Mouse (Mus musculus) stomach, embryonic 15.5 days (tissue): ENCODE results near the gene Akap13. TPM values are rescaled to one million over a fixed set of nuclear protein-coding genes. Genes with fewer than 3 reads are reported as not detected.

Source experiments
- ATAC-seq: fragments of 200-750 bp; cut with Nextera tagmentation; 2 replicates; pipeline ENCODE4 v1.8.0; 2017; ENCODE audit warnings: low read depth, moderate number of reproducible peaks, moderate TSS enrichment; ENCODE audit not compliant: insufficient read depth, low FRiP score
- H3K27ac ChIP-seq: fragments of 300-500 bp; sonication (generic); 2 replicates; pipeline ENCODE4 v1.5.1; 2015; ENCODE audit warnings: mild to moderate bottlenecking, inconsistent platforms
- H3K27me3 ChIP-seq: fragments of 300-500 bp; sonication (generic); replicated peaks from 2 replicates; pipeline ENCODE4 v1.6.1; 2015; ENCODE audit warnings: inconsistent platforms
- H3K36me3 ChIP-seq: fragments of 300-500 bp; sonication (generic); 2 replicates; pipeline ENCODE4 v1.6.1; 2015; ENCODE audit warnings: inconsistent platforms
- H3K4me1 ChIP-seq: fragments of 300-500 bp; sonication (generic); 2 replicates; pipeline ENCODE4 v1.6.1; 2015; ENCODE audit warnings: inconsistent platforms
- H3K4me2 ChIP-seq: fragments of 300-500 bp; sonication (generic); 2 replicates; pipeline ENCODE4 v1.6.1; 2015; ENCODE audit warnings: mild to moderate bottlenecking, inconsistent platforms
- H3K4me3 ChIP-seq: fragments of 300-500 bp; sonication (generic); replicated peaks from 2 replicates; pipeline ENCODE4 v1.5.1; 2015; ENCODE audit warnings: inconsistent platforms
- H3K9ac ChIP-seq: fragments of 300-500 bp; sonication (generic); 2 replicates; pipeline ENCODE4 v1.6.1; 2015; ENCODE audit warnings: inconsistent platforms
- H3K9me3 ChIP-seq: fragments of 300-500 bp; sonication (generic); 2 replicates; pipeline ENCODE4 v1.6.1; 2016; ENCODE audit warnings: inconsistent platforms
- WGBS: fragments of 180-500 bp; shearing (Covaris S2); methylation state at CpG from one replicate; pipeline ENCODE4 v1.1.7; 2015; 5-methylcytosine and 5-hydroxymethylcytosine counted together
- polyA plus RNA-seq: library from polyadenylated mRNA; unstranded; fragments of >200 nt; fragmentation: Nextera tagmentation; extraction: Ambion mirVana; gene quantifications from 2 replicates; pipeline ENCODE4 v1.2.1, GENCODE M21; 2015

The Akap13 gene
- polyA plus RNA-seq, 1 experiment from 2014 or later, result 38.6 TPM

GRCm38 (mm10) chr7:75427322-75427721 lies 28.0 kb upstream of the Akap13 start:
- Histone ChIP-seq H3K36me3 (no peaks in the 10 kb centered on the region), H3K4me2 (no peak overlapping the region), H3K27ac (peak overlapping the region; percentile 36; the same call in 1 of the 2 replicates), H3K9me3 (no peaks in the 10 kb centered on the region), H3K4me3 (no peak overlapping the region), H3K9ac (no peak overlapping the region), H3K27me3 (no peaks in the 10 kb centered on the region), H3K4me1 (no peaks in the 10 kb centered on the region)
- peak; percentile 31; the same call in 1 of the 2 replicates for ATAC-seq
- 31% methylated on average over 4 of the region's 4 CpGs for WGBS

- H3K27me3 ChIP-seq, result no peaks in the 10 kb centered on the region
- no peak overlapping the region for H3K4me3 ChIP-seq
- H3K4me1 ChIP-seq, result no peaks in the 10 kb centered on the region
- ATAC-seq, result no peak
- no peaks in the 10 kb centered on the region for H3K36me3 ChIP-seq
- WGBS, result 81% methylated on average over 4 of the region's 4 CpGs
- H3K4me2 ChIP-seq, result no peak overlapping the region
- H3K27ac ChIP-seq, result no peak overlapping the region
- no peak overlapping the region for H3K9ac ChIP-seq
- H3K9me3 ChIP-seq, result no peaks in the 10 kb centered on the region
These were observed 26.4 kb upstream of the Akap13 start for GRCm38 (mm10) chr7:75428913-75429312.

GRCm38 (mm10) chr7:75430550-75430949 lies 24.8 kb upstream of the Akap13 start:
- Histone ChIP-seq H3K4me2 (no peak overlapping the region), H3K36me3 (no peaks in the 10 kb centered on the region), H3K9ac (no peak overlapping the region)

GRCm38 (mm10) chr7:75431043-75431442 lies 24.3 kb upstream of the Akap13 start:
- H3K4me2 ChIP-seq, result no peak overlapping the region
- no peak overlapping the region for H3K27ac ChIP-seq
- no peak overlapping the region for H3K4me3 ChIP-seq
- no peaks in the 10 kb centered on the region for H3K27me3 ChIP-seq
- no peak for ATAC-seq
- no peak overlapping the region for H3K9ac ChIP-seq
- H3K9me3 ChIP-seq, result no peaks in the 10 kb centered on the region
- no peaks in the 10 kb centered on the region for H3K36me3 ChIP-seq
- WGBS, result 19% methylated on average over 7 of the region's 7 CpGs
- H3K4me1 ChIP-seq, result no peaks in the 10 kb centered on the region

More at GRCm38 (mm10) chr7:75430550-75430949, 24.8 kb upstream of the Akap13 start:
- H3K9me3 ChIP-seq, result no peaks in the 10 kb centered on the region
- WGBS, result 68% methylated on average over 2 of the region's 2 CpGs
- H3K27me3 ChIP-seq, result no peaks in the 10 kb centered on the region
- no peaks in the 10 kb centered on the region for H3K4me1 ChIP-seq
- no peak overlapping the region for H3K4me3 ChIP-seq
- ATAC-seq, result no peak
- H3K27ac ChIP-seq, result no peak overlapping the region

GRCm38 (mm10) chr7:75432046-75432445 lies 23.3 kb upstream of the Akap13 start:
- Histone ChIP-seq H3K27me3 (no peaks in the 10 kb centered on the region), H3K4me2 (no peak overlapping the region), H3K36me3 (no peaks in the 10 kb centered on the region), H3K9me3 (no peaks in the 10 kb centered on the region), H3K27ac (no peak overlapping the region), H3K4me1 (no peaks in the 10 kb centered on the region), H3K4me3 (no peak overlapping the region), H3K9ac (no peak overlapping the region)
- no peak for ATAC-seq
- WGBS, result 51% methylated on average over 3 of the region's 3 CpGs

GRCm38 (mm10) chr7:75436413-75437174 lies 18.7 kb upstream of the Akap13 start:
- Histone ChIP-seq H3K9ac (no peak overlapping the region), H3K4me3 (no peak overlapping the region), H3K9me3 (no peaks in the 10 kb centered on the region), H3K27ac (no peak overlapping the region), H3K36me3 (no peaks in the 10 kb centered on the region), H3K27me3 (no peaks in the 10 kb centered on the region), H3K4me1 (no peaks in the 10 kb centered on the region), H3K4me2 (no peak overlapping the region)
- ATAC-seq, result no peak
- 36% methylated on average over 6 of the region's 8 CpGs for WGBS

GRCm38 (mm10) chr7:75439570-75439969 lies 15.8 kb upstream of the Akap13 start:
- no peaks in the 10 kb centered on the region for H3K9me3 ChIP-seq
- no peaks in the 10 kb centered on the region for H3K27me3 ChIP-seq
- H3K27ac ChIP-seq, result no peak overlapping the region
- no peaks in the 10 kb centered on the region for H3K36me3 ChIP-seq
- no peak for ATAC-seq
- no peak overlapping the region for H3K4me2 ChIP-seq
- H3K4me3 ChIP-seq, result no peak overlapping the region
- H3K4me1 ChIP-seq, result no peaks in the 10 kb centered on the region
- no peak overlapping the region for H3K9ac ChIP-seq
- WGBS, result 94% methylated on average over 4 of the region's 4 CpGs

- Histone ChIP-seq H3K4me3 (no peak overlapping the region), H3K27me3 (no peaks in the 10 kb centered on the region), H3K27ac (no peak overlapping the region), H3K36me3 (no peaks in the 10 kb centered on the region), H3K4me2 (no peak overlapping the region), H3K4me1 (no peaks in the 10 kb centered on the region), H3K9me3 (no peaks in the 10 kb centered on the region), H3K9ac (no peak overlapping the region)
- WGBS, result 76% methylated on average over 2 of the region's 2 CpGs
- no peak for ATAC-seq
These were observed 15.1 kb upstream of the Akap13 start for GRCm38 (mm10) chr7:75440241-75440640.

- no peak for ATAC-seq
- no peaks in the 10 kb centered on the region for H3K9me3 ChIP-seq
- no peaks in the 10 kb centered on the region for H3K27me3 ChIP-seq
- H3K36me3 ChIP-seq, result no peaks in the 10 kb centered on the region
- no peaks in the 10 kb centered on the region for H3K4me1 ChIP-seq
- no peak overlapping the region for H3K4me2 ChIP-seq
- H3K27ac ChIP-seq, result no peak overlapping the region
- H3K4me3 ChIP-seq, result no peak overlapping the region
- H3K9ac ChIP-seq, result no peak overlapping the region
- 80% methylated on average over 2 of the region's 2 CpGs for WGBS
These were observed 13.4 kb upstream of the Akap13 start for GRCm38 (mm10) chr7:75441947-75442346.

GRCm38 (mm10) chr7:75456152-75456888 lies 986 bp downstream of the Akap13 start:
- Histone ChIP-seq H3K9me3 (no peaks in the 10 kb centered on the region), H3K27me3 (no peaks in the 10 kb centered on the region), H3K4me2 (peak overlapping the region; percentile 58), H3K9ac (peak overlapping the region; percentile 71), H3K4me1 (peaks cover 13% of the 10 kb centered on the region; the same call in 1 of the 2 replicates), H3K4me3 (peak overlapping the region; percentile 91), H3K36me3 (no peaks in the 10 kb centered on the region), H3K27ac (peak overlapping the region; percentile 99)
- ATAC-seq, result no peak
- 2% methylated on average over 25 of the region's 25 CpGs for WGBS

- no peak overlapping the region for H3K9ac ChIP-seq
- no peaks in the 10 kb centered on the region for H3K27me3 ChIP-seq
- ATAC-seq, result no peak
- H3K36me3 ChIP-seq, result no peaks in the 10 kb centered on the region
- no peak overlapping the region for H3K4me3 ChIP-seq
- H3K27ac ChIP-seq, result no peak overlapping the region
- H3K4me2 ChIP-seq, result no peak overlapping the region
- H3K4me1 ChIP-seq, result peaks cover 13% of the 10 kb centered on the region; the same call in 1 of the 2 replicates
- WGBS, result 60% methylated on average over 1 of the region's 1 CpGs
- no peaks in the 10 kb centered on the region for H3K9me3 ChIP-seq
These were observed 5.0 kb downstream of the Akap13 start for GRCm38 (mm10) chr7:75460290-75460689.

- no peak for ATAC-seq
- no peak overlapping the region for H3K4me3 ChIP-seq
- H3K36me3 ChIP-seq, result no peaks in the 10 kb centered on the region
- H3K9ac ChIP-seq, result no peak overlapping the region
- no peaks in the 10 kb centered on the region for H3K9me3 ChIP-seq
- no peak overlapping the region for H3K27ac ChIP-seq
- H3K27me3 ChIP-seq, result no peaks in the 10 kb centered on the region
- H3K4me1 ChIP-seq, result peaks cover 2% of the 10 kb centered on the region; the same call in 1 of the 2 replicates
- no peak overlapping the region for H3K4me2 ChIP-seq
These were observed 8.3 kb downstream of the Akap13 start for GRCm38 (mm10) chr7:75463579-75464162.
